Mouse (Mus musculus) adrenal gland, postnatal 10 days (tissue): ENCODE measurements around the gene Chn2. TPM values are rescaled to one million over a fixed set of nuclear protein-coding genes. Genes with fewer than 3 reads are reported as not detected.
A peak's percentile ranks its signal among the peaks of the same experiment; 100 is the strongest.

Experiments
- DNase-seq: peaks from one replicate; pipeline ENCODE4 v3.0.0; 2021; ENCODE audit warnings: mixed read lengths
- total RNA-seq, 2 experiments: library from RNA; stranded (reverse); gene quantifications; 2 replicates each; pipeline ENCODE4 v1.2.3; 2021

Chn2 gene
- total RNA-seq, 2 experiments from 2014 or later: 9.5 to 12.2 TPM

DNA sequence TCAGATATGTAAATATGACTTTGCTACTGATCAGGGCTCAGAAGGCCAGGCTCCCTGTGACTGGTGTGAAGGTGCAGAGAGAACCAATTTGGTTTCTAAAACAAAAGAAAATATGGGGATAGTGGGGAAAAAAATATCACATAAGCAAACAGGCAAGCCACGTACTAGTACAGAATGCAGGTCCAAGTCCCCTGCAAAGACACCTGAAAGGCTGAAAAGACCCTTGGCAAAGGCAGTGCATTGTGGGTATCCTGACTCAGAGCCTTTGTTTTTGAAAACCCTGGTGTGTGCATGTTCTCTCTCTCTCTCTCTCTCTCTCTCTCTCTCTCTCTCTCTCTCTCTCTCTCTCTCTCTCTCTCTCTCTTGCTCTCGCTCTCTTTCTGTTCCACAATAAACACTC lies 80.1 kb downstream of the Chn2 start:
- DNase-seq: no peak

DNA sequence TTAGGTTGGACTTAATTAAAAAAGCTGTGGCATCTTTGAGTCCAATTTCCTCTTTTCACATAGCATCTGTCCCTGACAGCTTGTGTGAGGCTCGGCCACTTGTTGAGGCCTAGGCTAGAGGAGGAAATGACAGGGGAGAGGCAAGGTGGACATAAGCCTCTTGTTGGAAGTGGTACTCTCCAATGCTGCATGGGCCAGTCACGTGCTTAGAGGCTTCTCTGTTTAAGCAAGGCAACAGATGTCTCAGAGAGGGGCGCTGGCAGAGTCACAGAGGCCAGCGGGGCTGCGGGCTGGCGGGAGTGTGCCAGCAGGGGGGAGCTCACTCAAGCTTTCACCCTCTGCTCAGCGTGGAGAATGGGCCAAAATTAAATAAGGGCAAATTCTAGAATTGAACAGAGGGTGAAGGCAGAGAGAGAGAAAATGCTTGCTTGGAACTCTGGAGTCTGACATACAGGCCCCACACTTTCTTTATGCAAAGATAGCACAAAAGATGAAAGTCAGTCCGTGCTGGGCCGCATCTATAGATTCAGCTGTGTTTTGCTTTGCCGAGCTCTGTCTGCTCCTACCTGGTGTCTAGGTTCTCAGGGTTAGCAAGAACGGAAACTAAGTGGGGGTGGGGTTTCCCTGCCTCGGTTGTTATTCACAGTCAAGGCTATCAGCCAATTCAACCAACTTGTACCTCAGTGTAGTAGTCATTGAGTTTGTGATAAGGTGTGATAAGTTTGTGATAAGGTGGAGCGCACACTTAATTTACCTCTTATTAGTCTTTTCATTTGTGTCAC lies 80.7 kb downstream of the Chn2 start:
- no peak for DNase-seq

DNA sequence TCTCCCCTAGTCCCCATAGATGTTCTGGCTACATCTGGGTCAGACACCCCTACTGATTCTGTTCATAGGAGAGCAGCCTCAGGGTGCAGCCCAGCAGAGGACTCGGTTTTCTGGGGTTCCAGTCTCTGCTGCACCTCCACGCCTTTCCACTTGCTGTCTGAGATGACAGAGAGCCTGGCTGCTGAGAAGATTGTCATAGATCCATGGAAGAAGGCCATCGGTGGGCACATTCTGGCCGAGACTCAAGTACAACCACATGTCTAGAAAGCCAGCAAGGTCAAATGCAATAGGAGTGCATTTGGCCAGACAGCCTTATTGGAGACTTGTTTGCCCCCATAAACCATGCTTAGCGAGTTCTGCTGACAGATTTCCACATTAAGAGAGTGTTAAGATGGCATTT lies 81.5 kb downstream of the Chn2 start:
- peak; percentile 9 for DNase-seq

DNA sequence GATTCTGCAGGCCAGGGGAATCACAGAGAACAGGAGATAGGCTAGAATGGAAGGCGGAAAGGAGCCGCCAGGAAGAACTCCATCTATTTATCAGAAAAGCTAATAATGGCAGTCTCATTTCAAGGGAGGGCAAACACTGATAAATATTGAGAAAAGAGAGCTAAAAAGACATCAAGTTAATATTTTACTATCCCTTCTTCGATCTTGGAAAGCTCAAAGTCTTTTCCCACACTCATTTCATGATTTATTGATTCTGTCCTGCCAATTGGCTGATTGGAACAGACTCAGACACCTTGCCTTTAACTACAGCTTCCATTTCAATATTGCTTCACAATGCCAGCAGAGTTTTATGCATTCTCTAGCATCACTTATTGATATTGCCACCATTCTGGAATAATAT lies 85.2 kb downstream of the Chn2 start:
- no peak for DNase-seq

DNA sequence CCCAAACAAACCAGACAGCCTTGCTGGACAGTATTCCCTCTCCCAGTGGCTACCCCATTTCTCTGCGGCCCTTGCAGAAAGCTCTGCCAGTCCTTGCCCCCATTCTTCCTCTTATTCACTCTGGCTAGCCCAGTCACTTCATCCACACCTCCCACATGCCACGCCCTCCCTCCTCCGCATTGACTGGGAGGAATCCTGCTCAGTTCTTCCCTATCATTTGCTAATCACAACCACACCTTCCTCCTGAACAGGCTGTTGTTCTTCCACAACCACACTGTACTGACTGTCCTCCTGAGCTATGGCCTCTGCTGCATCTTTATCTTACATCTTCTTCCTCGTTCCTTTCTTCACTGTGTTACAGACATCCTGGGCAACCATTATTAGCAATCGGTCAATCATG lies 86.2 kb downstream of the Chn2 start:
- DNase-seq: no peak

DNA sequence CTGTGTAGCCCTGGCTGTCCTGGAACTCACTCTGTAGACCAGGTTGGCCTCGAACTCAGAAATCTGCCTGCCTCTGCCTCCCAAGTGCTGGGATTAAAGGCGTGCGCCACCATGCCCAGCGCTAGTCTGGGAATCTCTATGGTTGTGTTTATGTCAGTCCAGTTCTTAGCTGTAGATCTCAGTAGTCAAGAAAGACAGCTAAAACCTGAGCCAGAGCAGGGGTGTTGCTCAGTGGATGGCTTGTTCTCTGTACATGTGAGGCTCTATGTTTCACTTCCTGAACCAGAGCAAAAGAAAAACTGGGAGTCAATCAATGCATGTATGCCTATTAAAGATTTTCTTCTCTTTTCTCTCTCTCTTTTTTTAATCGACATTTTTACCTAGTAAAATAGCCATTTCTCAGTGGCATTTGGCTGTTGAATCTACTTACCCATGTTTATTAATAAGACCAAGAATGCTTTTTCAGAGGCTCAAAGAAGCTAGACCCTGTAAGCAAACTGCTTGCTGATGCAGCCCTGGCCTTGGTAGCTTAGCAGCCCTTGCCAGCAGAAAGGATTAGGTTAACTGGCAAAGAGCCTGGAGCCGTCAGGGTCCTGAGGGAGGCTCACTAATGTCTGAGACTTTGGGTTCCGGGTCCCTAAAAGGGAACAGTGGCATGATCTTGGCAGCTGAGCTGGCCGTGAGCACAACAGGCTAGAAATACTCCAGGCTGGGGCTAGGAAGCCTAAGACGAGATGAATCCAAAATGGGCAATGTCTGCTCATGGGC lies 87.1 kb downstream of the Chn2 start:
- peak; percentile 61 for DNase-seq

DNA sequence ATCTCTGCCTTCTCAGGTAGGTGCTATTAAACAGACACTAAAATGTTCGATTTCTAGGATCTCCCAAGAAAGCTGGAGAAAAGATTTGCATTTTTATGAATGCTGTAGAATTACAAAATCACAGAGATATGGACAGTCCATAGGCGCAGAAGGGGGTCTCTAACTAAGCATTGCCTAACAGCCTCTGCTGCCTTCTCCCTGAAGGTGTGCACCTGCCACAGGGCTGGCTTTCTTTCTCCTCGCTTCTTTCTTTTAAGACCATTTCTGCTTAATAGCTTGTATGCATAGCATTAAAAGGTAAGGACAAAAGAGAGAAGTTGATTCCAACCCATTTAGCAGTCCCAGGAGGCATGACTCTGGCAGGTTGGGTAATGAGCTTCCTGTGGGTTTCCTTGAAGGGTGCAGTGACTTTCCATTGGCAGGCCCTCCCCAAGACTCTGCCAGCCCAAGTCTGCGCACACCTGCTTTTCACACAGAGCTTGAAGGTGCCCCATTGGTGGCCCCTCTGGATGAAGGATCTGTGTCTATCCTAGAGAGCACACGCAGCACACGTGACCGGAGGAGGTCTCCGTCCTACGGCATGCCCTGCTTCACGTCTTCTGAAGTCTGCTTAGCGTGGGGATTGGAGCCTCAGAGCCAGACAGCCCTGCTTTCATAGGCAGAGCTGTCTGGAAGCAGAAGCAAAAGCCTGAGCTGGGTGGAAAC lies 87.8 kb downstream of the Chn2 start:
- DNase-seq: peak; percentile 21

DNA sequence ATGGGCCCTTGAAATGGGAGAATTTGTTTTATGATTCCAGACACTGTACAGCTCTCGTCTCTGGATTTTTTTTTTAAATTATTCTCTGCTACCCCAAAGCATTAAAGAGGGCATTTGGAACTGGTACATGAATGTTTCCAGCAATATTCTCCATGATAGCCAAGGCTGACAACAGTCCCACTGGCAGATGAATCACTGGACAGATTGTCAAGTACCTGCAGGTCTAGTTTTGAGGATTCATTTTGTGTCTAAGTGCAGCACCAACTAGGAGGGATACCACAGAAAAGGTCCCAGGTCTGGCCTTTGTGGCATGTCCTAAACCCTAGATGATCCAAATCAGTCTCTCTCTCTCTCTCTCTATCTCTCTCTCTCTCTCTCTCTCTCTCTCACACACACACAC lies 89.3 kb downstream of the Chn2 start:
- DNase-seq: no peak

DNA sequence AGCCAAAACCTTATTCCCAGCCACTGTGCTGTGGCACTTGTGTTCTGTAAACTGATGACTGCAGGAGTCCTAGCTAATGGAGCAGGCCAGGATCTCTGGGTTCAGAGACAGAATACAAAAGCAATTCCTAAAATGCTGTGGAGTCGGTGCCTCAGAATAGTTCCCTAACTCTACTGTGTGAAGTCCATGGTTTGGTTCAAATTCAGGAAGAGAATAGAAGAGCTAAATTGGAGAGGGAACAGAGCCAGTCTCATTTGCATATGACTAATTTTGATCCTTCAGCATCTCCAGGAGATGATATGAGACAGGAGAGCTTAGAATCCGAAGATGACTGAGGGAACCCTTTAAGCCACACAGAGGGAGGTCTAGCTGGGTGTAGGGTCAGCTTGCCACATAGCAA lies 90.2 kb downstream of the Chn2 start:
- DNase-seq: no peak

DNA sequence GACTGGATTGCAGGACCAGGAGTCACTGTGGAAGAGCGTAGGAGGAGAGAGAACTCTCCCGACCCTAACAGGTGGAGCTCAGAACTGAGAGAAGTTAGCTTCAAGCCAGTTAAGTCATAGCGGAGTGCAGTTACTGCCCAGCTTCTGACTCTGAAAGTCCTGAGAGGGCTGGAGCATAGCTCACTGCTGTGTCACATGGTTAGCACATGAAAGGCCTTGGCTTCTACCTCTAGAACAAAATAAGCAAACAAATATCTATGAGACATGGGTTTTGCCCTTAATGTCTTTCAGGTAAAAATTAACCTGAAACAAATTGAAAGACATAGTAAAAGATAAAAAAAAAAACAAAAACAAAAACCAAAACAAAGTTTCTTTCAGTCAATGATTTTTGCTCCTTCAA lies 91.5 kb downstream of the Chn2 start:
- no peak for DNase-seq

DNA sequence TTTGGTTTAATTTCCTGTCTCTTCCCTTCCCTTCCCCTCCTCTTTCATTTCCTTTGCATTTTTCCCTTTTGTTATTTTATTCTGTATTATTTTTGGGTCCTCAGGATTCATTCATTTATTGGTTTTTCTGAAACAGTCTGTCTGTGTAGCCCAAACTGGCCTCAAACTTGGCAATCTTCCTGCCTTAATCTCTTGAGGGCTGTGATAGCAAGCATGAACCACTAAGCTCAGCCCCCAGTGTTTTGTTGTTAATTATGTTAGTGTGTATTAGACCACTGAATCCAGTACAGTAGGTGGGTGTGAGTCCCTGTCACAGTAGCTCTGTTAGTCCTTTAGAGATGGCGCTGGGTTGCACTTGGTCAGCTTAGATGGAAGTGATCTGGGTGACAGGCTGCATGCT lies 93.2 kb downstream of the Chn2 start:
- no peak for DNase-seq

DNA sequence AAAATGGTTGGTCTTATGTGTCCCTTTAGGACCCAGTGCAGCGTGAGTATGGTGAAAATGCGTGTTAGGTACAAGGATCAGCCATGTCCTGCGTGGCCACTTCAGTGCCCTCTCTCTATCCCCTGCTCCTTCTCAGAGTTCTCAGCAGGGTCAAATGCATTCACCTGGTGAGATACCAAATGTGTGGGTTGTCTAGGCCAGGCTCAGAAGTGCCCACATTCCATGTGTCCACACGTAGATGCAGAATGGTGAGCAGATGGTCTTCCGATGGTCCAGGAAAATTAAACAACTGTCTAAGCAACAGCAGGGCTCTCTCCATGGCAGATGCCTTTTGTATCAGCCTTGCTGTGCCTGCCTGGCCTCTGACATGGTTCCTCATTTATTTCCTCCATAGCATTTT lies 93.9 kb downstream of the Chn2 start:
- DNase-seq: no peak

DNA sequence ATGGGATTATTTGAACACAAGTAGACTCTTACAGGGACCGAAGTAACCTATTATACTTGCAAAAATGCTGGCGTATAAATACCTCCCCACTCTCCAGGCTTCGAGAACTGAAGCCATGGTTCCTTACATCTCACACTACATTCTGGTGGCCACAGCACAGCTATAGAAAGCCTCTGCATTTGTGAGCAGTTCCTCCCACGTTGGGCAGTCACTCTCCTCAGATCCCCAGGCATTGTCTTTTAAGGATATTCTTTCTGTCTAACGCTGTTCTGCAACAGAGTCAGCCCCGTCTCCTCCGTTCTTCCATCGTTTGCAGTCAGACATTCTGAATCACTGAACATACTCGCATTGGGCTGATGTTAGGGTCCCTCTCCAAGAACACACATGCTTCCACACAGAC lies 98.8 kb downstream of the Chn2 start:
- no peak for DNase-seq

DNA sequence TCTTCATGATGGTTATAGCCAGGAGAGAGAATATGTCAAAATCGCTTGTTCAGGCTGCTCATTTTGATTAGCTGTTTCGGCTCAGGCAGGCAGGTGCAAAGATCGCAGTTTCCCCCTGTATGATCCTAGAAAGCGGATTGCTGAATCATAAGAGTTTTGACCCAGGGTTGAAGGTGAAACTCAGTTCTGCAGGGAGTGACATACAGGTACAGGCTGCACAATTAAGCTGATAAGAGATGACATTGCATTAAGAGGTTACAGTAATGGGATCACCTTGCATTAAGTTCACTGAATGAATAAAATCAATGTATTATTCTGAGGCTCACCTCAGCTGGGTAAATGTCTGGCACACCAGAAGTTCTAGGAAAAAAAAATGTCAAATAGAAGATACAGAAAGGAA lies 101.1 kb downstream of the Chn2 start:
- no peak for DNase-seq

DNA sequence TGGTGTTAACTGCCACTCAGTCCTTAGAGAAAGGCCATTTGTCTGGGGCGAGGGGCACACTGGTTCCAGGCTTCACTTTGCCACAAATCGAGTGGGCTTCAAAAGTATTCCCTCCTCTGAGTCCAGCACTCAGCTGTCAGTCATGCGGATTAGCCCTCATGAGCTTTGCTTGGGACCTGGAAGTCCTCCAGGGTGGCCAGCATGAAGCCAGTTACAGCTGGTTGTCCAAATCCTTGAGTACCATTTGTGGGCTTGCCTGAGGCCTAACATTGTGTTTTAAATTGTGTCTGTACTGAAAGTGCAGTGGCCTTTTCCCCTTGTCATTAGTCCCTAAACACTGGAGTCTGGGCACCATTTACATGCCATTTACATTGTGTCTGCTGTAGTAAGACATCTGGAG lies 101.8 kb downstream of the Chn2 start:
- DNase-seq: no peak

DNA sequence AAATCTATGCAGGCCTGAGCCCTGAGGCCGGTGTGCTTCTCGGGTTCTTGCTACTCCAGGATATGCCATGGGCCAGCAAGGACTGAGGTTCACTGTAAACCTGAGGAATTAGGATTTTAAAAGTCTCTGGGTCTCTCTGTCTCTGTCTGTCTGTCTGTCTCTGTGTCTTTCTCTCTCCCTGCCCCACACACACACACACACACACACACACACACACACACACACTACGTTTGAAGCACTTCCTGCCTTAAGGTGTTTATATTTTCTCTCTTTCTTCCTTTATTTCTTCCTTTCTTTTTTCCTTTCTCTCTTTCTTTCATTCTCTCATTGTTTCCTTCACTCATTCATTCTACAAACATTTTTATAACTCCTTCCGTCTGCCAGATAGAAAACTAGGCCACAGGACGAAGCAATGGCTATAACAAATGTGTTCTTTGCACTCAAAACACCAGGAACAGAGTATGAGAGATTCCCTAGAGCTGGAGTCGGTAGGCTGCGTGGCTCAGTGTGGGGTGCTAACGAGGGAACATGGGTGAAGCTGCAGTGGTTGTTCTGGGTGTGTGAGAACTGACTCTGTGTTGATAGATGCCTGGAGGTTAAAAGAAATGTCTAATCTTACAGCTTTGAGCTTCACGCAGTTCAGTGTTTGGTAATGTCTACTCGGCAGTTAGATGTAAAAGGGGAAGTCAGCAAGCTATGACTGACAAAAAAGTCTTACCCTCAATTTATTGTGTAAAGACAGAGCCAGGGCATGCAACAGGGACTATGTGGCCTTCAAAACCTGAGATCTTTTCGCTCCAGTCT lies 103.7 kb downstream of the Chn2 start:
- DNase-seq: no peak

DNA sequence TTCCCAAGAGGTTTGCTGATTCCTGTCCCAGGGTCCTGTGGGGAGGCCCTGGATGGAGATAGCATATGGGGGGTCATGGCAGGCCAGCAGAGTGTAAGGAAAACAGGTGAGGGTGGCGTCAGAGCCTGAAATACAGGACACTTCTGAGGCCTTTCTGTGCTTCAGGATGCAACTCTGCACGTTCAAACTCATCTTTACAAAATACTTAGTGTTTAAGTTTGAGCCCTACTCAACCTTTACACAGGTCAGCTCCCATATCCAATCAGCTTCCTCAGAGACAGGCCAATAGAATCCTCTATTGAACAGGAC lies 104.3 kb downstream of the Chn2 start:
- no peak for DNase-seq

DNA sequence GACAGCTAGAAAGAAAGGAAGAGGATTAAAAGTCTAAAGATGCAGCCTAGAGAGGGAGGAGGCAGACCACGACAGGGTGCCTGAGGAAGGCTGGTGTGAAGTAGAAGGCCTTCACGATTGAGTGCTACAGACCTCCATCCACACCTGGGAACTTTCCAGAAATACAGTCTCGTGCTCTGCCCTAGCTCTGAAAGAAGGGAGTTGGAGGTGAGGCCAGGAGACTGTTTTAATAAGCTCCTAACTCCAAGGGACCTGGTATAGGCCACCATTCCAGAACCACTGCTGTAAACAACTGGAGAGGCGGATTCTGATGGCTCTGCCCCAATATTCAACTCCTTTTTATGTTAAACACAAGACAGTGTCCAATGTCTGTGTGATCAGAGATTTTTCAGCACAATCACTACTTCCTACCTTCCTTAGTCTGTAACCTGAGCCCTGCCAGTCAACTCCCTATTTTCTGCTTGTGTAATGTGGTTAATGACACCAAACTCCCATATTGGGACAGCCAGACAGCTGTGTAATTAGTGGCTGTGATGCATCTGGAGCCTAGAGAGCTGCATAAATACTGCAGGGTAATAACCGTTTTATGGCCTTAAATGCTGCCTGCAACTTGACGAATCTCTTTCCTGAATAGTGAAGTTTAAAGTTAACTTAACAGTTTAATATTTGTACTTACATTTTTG lies 109.6 kb downstream of the Chn2 start:
- DNase-seq: no peak

DNA sequence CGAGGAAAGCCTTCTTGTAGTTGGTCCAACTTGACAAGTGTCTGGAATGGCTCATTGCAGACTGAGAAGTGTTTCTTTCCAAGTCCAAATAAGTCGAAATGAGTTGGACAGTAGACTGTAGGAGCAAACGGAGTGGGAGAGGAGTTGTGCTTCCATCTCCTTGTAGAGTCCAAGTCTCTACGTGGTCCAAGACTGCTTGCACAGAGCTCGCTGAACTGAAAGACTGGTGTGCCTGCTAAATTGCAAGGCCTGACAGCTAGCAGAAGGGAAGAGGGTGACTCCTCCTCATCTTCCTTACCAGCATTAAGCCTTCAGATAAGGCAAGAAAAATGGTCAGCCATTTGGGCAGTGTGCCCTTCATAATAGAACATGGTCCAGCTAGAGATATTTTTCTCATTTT lies 111.5 kb downstream of the Chn2 start:
- DNase-seq: no peak

DNA sequence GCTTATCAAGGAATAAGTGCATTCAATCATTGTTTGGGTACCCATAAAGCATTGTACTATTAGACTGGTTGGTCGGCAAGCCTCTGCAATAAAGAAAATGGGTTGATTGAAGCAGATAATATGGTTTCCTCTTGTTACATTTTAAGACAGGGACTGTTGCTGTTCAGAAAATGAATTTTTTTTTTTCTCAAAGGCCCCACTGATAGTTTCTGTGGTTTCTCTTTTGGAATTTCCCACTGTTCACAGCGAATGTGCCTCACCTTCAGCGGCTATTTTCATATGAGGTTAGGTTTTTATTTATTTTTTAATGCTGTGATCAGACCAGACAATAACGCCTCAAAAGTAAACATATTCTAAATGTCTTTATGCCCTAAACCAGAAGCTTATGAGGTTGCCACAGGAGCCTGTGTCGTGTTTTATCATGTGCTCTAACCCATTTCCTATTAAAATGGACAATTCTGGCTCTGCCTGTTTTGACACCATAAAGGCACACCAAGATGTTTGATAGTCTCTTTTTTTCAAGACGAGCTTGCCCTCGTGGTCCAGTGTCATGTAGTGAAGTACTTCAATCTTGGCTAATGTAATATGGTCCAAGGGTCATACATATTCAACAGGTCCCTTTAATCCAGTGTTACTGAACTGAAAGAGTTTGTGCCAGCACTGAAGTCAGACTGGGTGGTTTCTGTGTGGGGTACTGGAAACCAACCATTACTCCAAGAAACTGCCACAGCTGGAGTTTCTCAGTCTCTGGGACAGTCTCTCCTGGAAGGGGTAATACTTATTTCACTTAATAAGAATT lies 112.3 kb downstream of the Chn2 start:
- DNase-seq: no peak

DNA sequence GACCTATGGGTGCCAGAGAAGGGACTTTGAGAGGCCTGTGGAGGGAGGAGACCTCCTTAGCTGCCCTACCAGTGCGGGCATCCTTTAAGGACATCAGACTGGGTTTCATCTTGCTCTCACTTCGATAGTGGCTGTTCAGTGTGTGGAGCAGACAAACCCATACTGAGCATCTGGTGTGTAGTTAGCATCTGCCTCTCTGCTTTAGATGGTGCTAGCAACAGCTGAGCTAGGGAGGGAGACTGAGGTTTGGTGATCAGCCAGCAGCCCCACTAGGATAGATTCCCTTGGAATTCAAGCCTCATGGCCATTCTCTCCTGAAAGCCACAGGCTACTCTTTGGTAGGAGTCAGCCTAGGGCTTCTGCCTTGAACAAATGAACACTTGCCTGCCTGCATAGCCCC lies 117.7 kb downstream of the Chn2 start:
- no peak for DNase-seq
